Mouse (Mus musculus) forebrain, postnatal 0 days (tissue): ENCODE measurements around the gene Rab29. TPM values are rescaled to one million over a fixed set of nuclear protein-coding genes. Genes with fewer than 3 reads are reported as not detected.
"Not testable (repeated sequence)": the region's sequence is repeated elsewhere in the genome, so short reads cannot be mapped to it uniquely, and the experiment has no call there.

ENCODE experiments used
- ATAC-seq: fragments of 200-750 bp; cut with Nextera tagmentation; 2 replicates; pipeline ENCODE4 v1.8.0; 2017; ENCODE audit warnings: mild to moderate bottlenecking, moderate library complexity
- DNase-seq: peaks from one replicate; pipeline ENCODE4 v3.0.0-alpha.2; 2015
- H3K27ac ChIP-seq: fragments of 300-500 bp; sonication (generic); 2 replicates; pipeline ENCODE4 v1.5.1; 2014; ENCODE audit warnings: low read depth, mild to moderate bottlenecking, antibody characterized with exemption, low read length, moderate library complexity, mixed read lengths
- H3K27me3 ChIP-seq: fragments of 300-500 bp; sonication (generic); 2 replicates; pipeline ENCODE4 v1.6.1; 2014; ENCODE audit warnings: mild to moderate bottlenecking, low read length, mixed read lengths; ENCODE audit not compliant: insufficient read depth
- H3K36me3 ChIP-seq: fragments of 300-500 bp; sonication (generic); 2 replicates; pipeline ENCODE4 v1.6.1; 2014; ENCODE audit warnings: mild to moderate bottlenecking, moderate library complexity; ENCODE audit not compliant: insufficient read depth
- H3K4me1 ChIP-seq: fragments of 300-500 bp; sonication (generic); 2 replicates; pipeline ENCODE4 v1.6.1; 2014; ENCODE audit warnings: antibody characterized with exemption; ENCODE audit not compliant: insufficient read depth
- H3K4me2 ChIP-seq: fragments of 300-500 bp; sonication (generic); 2 replicates; pipeline ENCODE4 v1.6.1; 2014; ENCODE audit warnings: low read depth, mild to moderate bottlenecking, moderate library complexity
- H3K4me3 ChIP-seq: fragments of 300-500 bp; sonication (generic); 2 replicates; pipeline ENCODE4 v1.5.1; 2014; ENCODE audit warnings: low read depth, low read length, mixed read lengths
- H3K9ac ChIP-seq: fragments of 300-500 bp; sonication (generic); 2 replicates; pipeline ENCODE4 v1.6.1; 2014; ENCODE audit warnings: mild to moderate bottlenecking
- H3K9me3 ChIP-seq: fragments of 300-500 bp; sonication (generic); 2 replicates; pipeline ENCODE4 v1.6.1; 2016; ENCODE audit warnings: low read length
- CTCF ChIP-seq: sonication (generic); IDR thresholded peaks from 2 replicates; pipeline ENCODE4 v1.5.1; 2016; ENCODE audit warnings: antibody characterized with exemption, control low read depth, low read depth
- WGBS: fragments of 180-500 bp; shearing (Covaris S2); extraction: QIAGEN DNeasy Blood & Tissue Kit; methylation state at CpG from one replicate; pipeline ENCODE4 v1.1.7; 2014; 5-methylcytosine and 5-hydroxymethylcytosine counted together
- polyA plus RNA-seq: library from polyadenylated mRNA; unstranded; fragments of >200 nt; fragmentation: Nextera tagmentation; extraction: Ambion mirVana; gene quantifications from 2 replicates; pipeline ENCODE4 v1.2.1, GENCODE M21; 2015
- total RNA-seq: library from RNA; depleted of rRNA; stranded (reverse); fragments of >200 nt; gene quantifications from 2 replicates; pipeline ENCODE4 v1.2.3, GENCODE M21; 2014

Gene Rab29
- total and polyA plus RNA-seq, 2 experiments from 2014 or later = 9.1 to 9.8 TPM

DNA sequence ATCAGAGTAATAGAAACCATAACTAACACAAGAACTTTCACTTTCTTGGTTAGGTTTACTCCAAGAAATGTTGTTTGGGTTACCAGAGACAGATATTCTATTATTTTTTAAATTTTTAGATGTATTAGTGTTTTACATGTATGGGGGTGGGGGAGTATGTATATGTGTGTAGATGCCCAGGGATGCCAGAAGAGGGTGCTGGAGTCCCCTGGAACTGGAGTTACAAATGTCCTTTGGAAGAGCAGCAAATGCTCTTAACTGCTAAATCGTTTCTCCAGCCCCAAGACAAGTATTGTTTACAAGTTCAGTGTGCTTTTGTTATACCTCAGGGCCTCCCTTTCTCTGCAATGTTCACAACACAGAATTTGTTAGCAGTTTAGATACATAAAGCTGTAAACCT lies 38.5 kb downstream of the Rab29 start:
- Histone ChIP-seq H3K9ac (no peak overlapping the region), H3K27me3 (no peaks in the 10 kb centered on the region), H3K4me3 (no peak overlapping the region), H3K36me3 (no peaks in the 10 kb centered on the region), H3K4me2 (no peak overlapping the region), H3K4me1 (no peaks in the 10 kb centered on the region), H3K9me3 (no peaks in the 10 kb centered on the region), H3K27ac (no peak overlapping the region)
- no peak for ATAC-seq
- TF ChIP-seq CTCF = peak; percentile 57
- WGBS = 2% methylated on average over 1 of the region's 1 CpGs
- DNase-seq = peak; percentile 34

DNA sequence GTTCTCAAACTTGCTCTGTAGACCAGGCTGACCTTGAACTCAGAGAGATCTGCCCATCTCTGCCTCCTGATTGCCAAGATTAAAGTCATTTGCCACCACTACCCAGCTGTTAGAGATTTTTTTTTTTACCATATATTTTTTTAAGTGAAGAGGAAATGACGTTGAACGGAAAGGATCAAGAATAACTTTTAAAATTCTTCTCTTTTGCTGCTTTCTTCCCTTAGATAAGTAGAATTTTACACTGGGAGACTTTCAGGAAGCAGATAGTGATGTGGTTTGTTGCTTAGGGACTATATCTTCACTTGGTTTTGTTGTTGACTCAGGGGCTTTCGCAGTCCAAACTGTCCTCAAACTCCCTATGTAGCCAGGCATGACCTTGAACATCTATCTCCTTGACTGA lies 41.4 kb downstream of the Rab29 start:
- no peak for DNase-seq
- Histone ChIP-seq H3K27ac (no peak overlapping the region), H3K4me3 (no peak overlapping the region), H3K9ac (no peak overlapping the region), H3K4me1 (peaks cover 5% of the 10 kb centered on the region), H3K27me3 (no peaks in the 10 kb centered on the region), H3K4me2 (no peak overlapping the region), H3K9me3 (no peaks in the 10 kb centered on the region), H3K36me3 (no peaks in the 10 kb centered on the region)
- WGBS = 94% methylated on average over 3 of the region's 3 CpGs
- ATAC-seq = no peak
- no peak for TF ChIP-seq CTCF

- H3K27ac ChIP-seq, DNase-seq, H3K27me3 ChIP-seq, H3K4me1 ChIP-seq, H3K36me3 ChIP-seq, H3K4me2 ChIP-seq, ATAC-seq, H3K9me3 ChIP-seq, H3K4me3 ChIP-seq, H3K9ac ChIP-seq: not testable (repeated sequence)
- WGBS = 92% methylated on average over 2 of the region's 2 CpGs
Observed at GRCm38 (mm10) chr1:131909236-131909635, 42.2 kb downstream of the Rab29 start.

- Histone ChIP-seq H3K4me3 (peak within 1 kb of the TSS; percentile 100), H3K4me1 (peaks cover 5% of the 10 kb centered on the region), H3K27me3 (no peaks in the 10 kb centered on the region), H3K4me2 (peak within 1 kb of the TSS; percentile 70), H3K36me3 (no peaks in the 10 kb centered on the region), H3K9me3 (no peaks in the 10 kb centered on the region), H3K27ac (peak within 1 kb of the TSS; percentile 100), H3K9ac (peak within 1 kb of the TSS; percentile 99)
- TF ChIP-seq CTCF = peak; percentile 50; the same call in 1 of the 2 replicates
- 2% methylated on average over 35 of the region's 35 CpGs for WGBS
- DNase-seq (peak; percentile 99), ATAC-seq (peak; percentile 100)
Observed at GRCm38 (mm10) chr1:131910001-131910648, 43.1 kb downstream of the Rab29 start, which contains the start of gene Nucks1. TSS of gene Nucks1 (plus strand) at chr1:131910534.

- Histone ChIP-seq H3K4me2 (peak overlapping the region; percentile 70), H3K9ac (peak overlapping the region; percentile 99), H3K27ac (peak overlapping the region; percentile 100), H3K4me3 (peak overlapping the region; percentile 100), H3K27me3 (no peaks in the 10 kb centered on the region), H3K36me3 (no peaks in the 10 kb centered on the region), H3K9me3 (no peaks in the 10 kb centered on the region), H3K4me1 (peaks cover 5% of the 10 kb centered on the region)
- ATAC-seq (peak; percentile 73), DNase-seq (peak; percentile 85)
- TF ChIP-seq CTCF = no peak
- WGBS = 3% methylated on average over 78 of the region's 88 CpGs
Observed at GRCm38 (mm10) chr1:131910674-131911558, 43.9 kb downstream of the Rab29 start.

- 63% methylated on average over 6 of the region's 6 CpGs for WGBS
- Histone ChIP-seq H3K4me1 (no peaks in the 10 kb centered on the region), H3K27me3 (no peaks in the 10 kb centered on the region), H3K27ac (no peak overlapping the region), H3K4me3 (no peak overlapping the region), H3K9me3 (no peaks in the 10 kb centered on the region), H3K9ac (no peak overlapping the region), H3K4me2 (no peak overlapping the region), H3K36me3 (peaks cover 10% of the 10 kb centered on the region)
- ATAC-seq (no peak), DNase-seq (no peak)
- no peak for TF ChIP-seq CTCF
Observed at GRCm38 (mm10) chr1:131917634-131918033, 50.6 kb downstream of the Rab29 start.

GRCm38 (mm10) chr1:131919052-131919451 lies 52.0 kb downstream of the Rab29 start:
- no peak overlapping the region for H3K4me2 ChIP-seq
- no peaks in the 10 kb centered on the region for H3K27me3 ChIP-seq
- no peak overlapping the region for H3K9ac ChIP-seq
- H3K4me1 ChIP-seq = no peaks in the 10 kb centered on the region
- DNase-seq (no peak), ATAC-seq (no peak)
- no peaks in the 10 kb centered on the region for H3K9me3 ChIP-seq
- no peak overlapping the region for H3K27ac ChIP-seq
- peaks cover 21% of the 10 kb centered on the region for H3K36me3 ChIP-seq
- TF ChIP-seq CTCF = no peak
- H3K4me3 ChIP-seq = no peak overlapping the region
- WGBS = 98% methylated on average over 2 of the region's 2 CpGs
